Mouse (Mus musculus) kidney, adult 2 months (tissue): ENCODE data around the gene Plcb1.

Source experiments
- CTCF ChIP-seq: fragments of 200-500 bp; conservative IDR thresholded peaks from 2 replicates; pipeline ENCODE4 v1.5.1; 2011; ENCODE audit warnings: low read depth, mild to moderate bottlenecking, control low read depth, low read length, moderate library complexity, mixed read lengths; ENCODE audit not compliant: insufficient read depth, insufficient read length
- POLR2A ChIP-seq: fragments of 200-500 bp; IDR thresholded peaks from one replicate; pipeline ENCODE4 v1.6.1; 2011; ENCODE audit warnings: low read depth, low read length, control low read depth

DNA sequence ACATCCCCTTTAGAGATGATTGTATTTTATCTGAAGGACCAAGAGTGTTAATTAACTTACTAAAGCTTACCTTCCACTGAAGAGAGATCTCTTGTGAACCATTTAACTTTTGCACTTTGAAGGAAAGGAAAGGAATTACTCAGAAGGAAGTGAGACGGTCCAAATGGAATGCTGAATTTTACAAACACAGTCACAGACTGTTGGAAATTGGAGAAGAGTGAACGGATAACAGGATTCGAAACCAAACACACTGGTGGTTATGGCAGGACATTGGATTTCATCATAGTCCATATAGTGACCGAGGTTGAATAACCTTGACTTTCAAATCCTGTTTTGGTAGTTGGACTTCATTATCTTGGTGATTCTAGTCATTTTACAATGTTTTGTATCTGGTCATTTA, 688.2 kb downstream of the Plcb1 start:
- TF ChIP-seq POLR2A (no peak), CTCF (no peak)
